Mouse (Mus musculus): ENCODE measurements at regions not wholly inside any gene's neighbourhood (a gene's known extent, or its start where the extent isn't known, plus 50 kb on each side); places are given as distances from the start of the nearest gene placed in this dataset.

- no peak overlapping the region for H3K4me3 ChIP-seq (ENCODE audit: low read length)
- no peak overlapping the region for H3K27ac ChIP-seq
- no peak overlapping the region for H3K9ac ChIP-seq (replicated peaks; ENCODE audit: low read length)
- WGBS = 93% methylated on average over 2 of the region's 2 CpGs
- no peaks in the 10 kb centered on the region for H3K27me3 ChIP-seq (ENCODE audit: insufficient read depth, low read length)
- ATAC-seq (no peak), DNase-seq (ENCODE audit: low spot score) (no peak)
- H3K9me3 ChIP-seq (ENCODE audit: low read length) = no peaks in the 10 kb centered on the region
- H3K4me2 ChIP-seq (ENCODE audit: low read depth, low read length) = no peak overlapping the region
- 0 out of 2 replicates have a peak, but pooled peaks have one; percentile 2 for TF ChIP-seq CTCF (IDR thresholded peaks at IDR 0.05; ENCODE audit: low read depth)
- no peaks in the 10 kb centered on the region for H3K36me3 ChIP-seq (ENCODE audit: insufficient read depth, low read length)
- no peaks in the 10 kb centered on the region for H3K4me1 ChIP-seq (ENCODE audit: insufficient read depth, low read length)
Observed at GRCm38 (mm10) chr5:119360351-119360750, 310.1 kb upstream of the Tbx3 start.

GRCm38 (mm10) chr5:119361406-119362044 lies 308.9 kb upstream of the Tbx3 start:
- Histone ChIP-seq H3K27me3 (ENCODE audit: insufficient read depth, low read length) (no peaks in the 10 kb centered on the region), H3K9ac (replicated peaks; ENCODE audit: low read length) (no peak overlapping the region), H3K27ac (no peak overlapping the region), H3K36me3 (ENCODE audit: insufficient read depth, low read length) (no peaks in the 10 kb centered on the region), H3K4me3 (ENCODE audit: low read length) (no peak overlapping the region), H3K4me2 (ENCODE audit: low read depth, low read length) (no peak overlapping the region), H3K4me1 (ENCODE audit: insufficient read depth, low read length) (no peaks in the 10 kb centered on the region), H3K9me3 (ENCODE audit: low read length) (no peaks in the 10 kb centered on the region)
- DNase-seq (ENCODE audit: low spot score) (no peak), ATAC-seq (no peak)
- WGBS = 77% methylated on average over 6 of the region's 6 CpGs
- TF ChIP-seq CTCF (IDR thresholded peaks at IDR 0.05; ENCODE audit: low read depth) = no peak

GRCm38 (mm10) chr5:119362452-119362851 lies 308.0 kb upstream of the Tbx3 start:
- no peak overlapping the region for H3K4me3 ChIP-seq (ENCODE audit: low read length)
- H3K36me3 ChIP-seq (ENCODE audit: insufficient read depth, low read length) = no peaks in the 10 kb centered on the region
- WGBS = 80% methylated on average over 12 of the region's 12 CpGs
- ATAC-seq (no peak), DNase-seq (ENCODE audit: low spot score) (no peak)
- H3K9me3 ChIP-seq (ENCODE audit: low read length) = no peaks in the 10 kb centered on the region
- no peak for TF ChIP-seq CTCF (IDR thresholded peaks at IDR 0.05; ENCODE audit: low read depth)
- H3K4me1 ChIP-seq (ENCODE audit: insufficient read depth, low read length) = no peaks in the 10 kb centered on the region
- no peak overlapping the region for H3K9ac ChIP-seq (replicated peaks; ENCODE audit: low read length)
- no peaks in the 10 kb centered on the region for H3K27me3 ChIP-seq (ENCODE audit: insufficient read depth, low read length)
- no peak overlapping the region for H3K27ac ChIP-seq
- no peak overlapping the region for H3K4me2 ChIP-seq (ENCODE audit: low read depth, low read length)

DNA sequence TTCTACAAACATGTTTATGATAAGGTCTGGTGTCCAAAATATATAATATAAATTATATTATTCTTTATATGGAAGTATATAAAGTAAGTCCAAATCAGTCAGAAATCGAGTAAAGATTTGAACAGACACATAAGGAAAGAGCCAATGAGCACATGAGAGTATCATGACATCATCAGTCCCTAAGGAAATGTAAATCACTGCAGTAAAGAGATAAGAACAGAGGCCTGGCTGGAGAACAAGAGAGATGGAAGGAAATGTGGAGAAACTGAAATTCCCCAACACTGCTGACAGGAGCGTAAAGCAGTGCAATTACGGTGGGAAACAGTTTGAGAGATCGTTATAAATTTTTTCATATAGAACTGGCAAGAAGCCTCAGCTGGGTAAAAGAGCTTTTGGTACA lies 306.2 kb upstream of the Tbx3 start:
- H3K9ac ChIP-seq (replicated peaks; ENCODE audit: low read length) = no peak overlapping the region
- no peak overlapping the region for H3K27ac ChIP-seq
- WGBS = 65% methylated on average over 4 of the region's 4 CpGs
- TF ChIP-seq CTCF (IDR thresholded peaks at IDR 0.05; ENCODE audit: low read depth) = no peak
- no peak overlapping the region for H3K4me3 ChIP-seq (ENCODE audit: low read length)
- DNase-seq (ENCODE audit: low spot score) (peak; percentile 13), ATAC-seq (no peak)
- H3K9me3 ChIP-seq (ENCODE audit: low read length) = no peaks in the 10 kb centered on the region
- no peaks in the 10 kb centered on the region for H3K36me3 ChIP-seq (ENCODE audit: insufficient read depth, low read length)
- no peak overlapping the region for H3K4me2 ChIP-seq (ENCODE audit: low read depth, low read length)
- no peaks in the 10 kb centered on the region for H3K4me1 ChIP-seq (ENCODE audit: insufficient read depth, low read length)
- H3K27me3 ChIP-seq (ENCODE audit: insufficient read depth, low read length) = no peaks in the 10 kb centered on the region

DNA sequence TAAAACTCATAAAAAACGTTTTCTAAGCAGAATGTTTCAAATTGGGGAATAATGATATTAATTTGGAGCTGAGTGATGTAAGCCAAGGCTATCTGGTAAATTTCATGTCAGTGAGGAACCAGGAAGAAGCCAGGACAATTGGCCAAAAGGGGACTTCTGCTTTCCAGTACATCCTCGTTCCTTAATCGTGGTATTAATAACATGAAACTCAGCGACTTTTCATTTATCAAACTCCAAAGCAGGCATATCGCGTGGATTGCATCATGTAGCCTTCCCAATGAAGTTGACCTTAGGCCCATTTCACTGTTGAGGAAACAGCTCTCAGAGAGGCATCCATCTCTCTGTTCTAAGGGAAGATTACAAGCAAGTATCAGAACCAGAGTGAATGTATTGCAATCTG lies 305.3 kb upstream of the Tbx3 start:
- Histone ChIP-seq H3K9ac (replicated peaks; ENCODE audit: low read length) (no peak overlapping the region), H3K9me3 (ENCODE audit: low read length) (no peaks in the 10 kb centered on the region), H3K4me2 (ENCODE audit: low read depth, low read length) (no peak overlapping the region), H3K36me3 (ENCODE audit: insufficient read depth, low read length) (no peaks in the 10 kb centered on the region), H3K27ac (no peak overlapping the region), H3K4me1 (ENCODE audit: insufficient read depth, low read length) (no peaks in the 10 kb centered on the region), H3K27me3 (ENCODE audit: insufficient read depth, low read length) (no peaks in the 10 kb centered on the region), H3K4me3 (ENCODE audit: low read length) (no peak overlapping the region)
- DNase-seq (ENCODE audit: low spot score) (no peak), ATAC-seq (no peak)
- WGBS = 85% methylated on average over 6 of the region's 6 CpGs
- no peak for TF ChIP-seq CTCF (IDR thresholded peaks at IDR 0.05; ENCODE audit: low read depth)

GRCm38 (mm10) chr5:119366296-119366695 lies 304.2 kb upstream of the Tbx3 start:
- ATAC-seq (no peak), DNase-seq (ENCODE audit: low spot score) (no peak)
- Histone ChIP-seq H3K4me3 (ENCODE audit: low read length) (no peak overlapping the region), H3K27ac (no peak overlapping the region), H3K4me2 (ENCODE audit: low read depth, low read length) (no peak overlapping the region), H3K4me1 (ENCODE audit: insufficient read depth, low read length) (no peaks in the 10 kb centered on the region), H3K27me3 (ENCODE audit: insufficient read depth, low read length) (no peaks in the 10 kb centered on the region), H3K9ac (replicated peaks; ENCODE audit: low read length) (no peak overlapping the region), H3K36me3 (ENCODE audit: insufficient read depth, low read length) (no peaks in the 10 kb centered on the region), H3K9me3 (ENCODE audit: low read length) (no peaks in the 10 kb centered on the region)
- WGBS = 52% methylated on average over 5 of the region's 5 CpGs
- TF ChIP-seq CTCF (IDR thresholded peaks at IDR 0.05; ENCODE audit: low read depth) = no peak

GRCm38 (mm10) chr5:119370481-119370880 lies 300.0 kb upstream of the Tbx3 start:
- no peak for TF ChIP-seq CTCF (IDR thresholded peaks at IDR 0.05; ENCODE audit: low read depth)
- no peak for DNase-seq (ENCODE audit: low spot score)
- Histone ChIP-seq H3K36me3 (ENCODE audit: insufficient read depth, low read length) (no peaks in the 10 kb centered on the region), H3K4me2 (ENCODE audit: low read depth, low read length) (peak overlapping the region; percentile 30; the same call in 1 of the 2 replicates), H3K27me3 (ENCODE audit: insufficient read depth, low read length) (no peaks in the 10 kb centered on the region), H3K9ac (replicated peaks; ENCODE audit: low read length) (no peak overlapping the region), H3K4me1 (ENCODE audit: insufficient read depth, low read length) (no peaks in the 10 kb centered on the region), H3K9me3 (ENCODE audit: low read length) (no peaks in the 10 kb centered on the region), H3K27ac (no peak overlapping the region), H3K4me3 (ENCODE audit: low read length) (no peak overlapping the region)
- no peak for ATAC-seq
- 57% methylated on average over 12 of the region's 12 CpGs for WGBS
